Mouse (Mus musculus): ENCODE measurements at regions not wholly inside any gene's neighbourhood (a gene's known extent, or its start where the extent isn't known, plus 50 kb on each side); places are given as distances from the start of the nearest gene placed in this dataset.

- TF ChIP-seq EP300 (IDR thresholded peaks at IDR 0.05; ENCODE audit: insufficient read depth, low read depth, low read length), result no peak
- TF ChIP-seq CTCF (IDR thresholded peaks at IDR 0.05; ENCODE audit: low read depth, low read length), result no peak
- TF ChIP-seq POLR2A (IDR thresholded peaks at IDR 0.05; ENCODE audit: insufficient read depth, low read length), result no peak
Observed at GRCm38 (mm10) chr11:19265672-19265972, 246.8 kb upstream of the Meis1 start.
